Mouse (Mus musculus): Measurements from ENCODE around the gene Slc25a10.

Gene Slc25a10

GRCm38 (mm10) chr11:120491317-120492023, at the start of gene Slc25a10:
Slc25a10 (plus strand) TSS chr11:120491840.
- DNase-seq (ENCODE audit: extremely low spot score, low spot score), result peak; percentile 90

GRCm38 (mm10) chr11:120442344-120442743, 49.3 kb upstream of the Slc25a10 start, which contains the start of gene Tspan10:
Tspan10 (plus strand) TSS chr11:120442644.
- no peak for DNase-seq (ENCODE audit: extremely low spot score, low spot score)

- DNase-seq (ENCODE audit: extremely low spot score, low spot score), result no peak
These were observed 48.8 kb upstream of the Slc25a10 start for GRCm38 (mm10) chr11:120442765-120443280.

- DNase-seq (ENCODE audit: extremely low spot score, low spot score), result no peak
These were observed 47.5 kb upstream of the Slc25a10 start for GRCm38 (mm10) chr11:120444106-120444505.

- no peak for DNase-seq (ENCODE audit: extremely low spot score, low spot score)
These were observed 46.2 kb upstream of the Slc25a10 start for GRCm38 (mm10) chr11:120445475-120445874.

GRCm38 (mm10) chr11:120447179-120447578, 44.5 kb upstream of the Slc25a10 start:
- DNase-seq (ENCODE audit: extremely low spot score, low spot score), result no peak

- no peak for DNase-seq (ENCODE audit: extremely low spot score, low spot score)
These were observed 39.4 kb upstream of the Slc25a10 start for GRCm38 (mm10) chr11:120452246-120452645.

- DNase-seq (ENCODE audit: extremely low spot score, low spot score), result no peak
These were observed 38.3 kb upstream of the Slc25a10 start, which contains the start of gene Pde6g for GRCm38 (mm10) chr11:120453306-120453705. Pde6g (minus strand) TSS chr11:120453500.

GRCm38 (mm10) chr11:120454965-120455364, 36.7 kb upstream of the Slc25a10 start:
- no peak for DNase-seq (ENCODE audit: extremely low spot score, low spot score)

- no peak for DNase-seq (ENCODE audit: extremely low spot score, low spot score)
These were observed 36.2 kb upstream of the Slc25a10 start for GRCm38 (mm10) chr11:120455413-120455812.

GRCm38 (mm10) chr11:120457370-120457769, 34.3 kb upstream of the Slc25a10 start:
- DNase-seq (ENCODE audit: extremely low spot score, low spot score), result no peak

GRCm38 (mm10) chr11:120457772-120458751, 33.6 kb upstream of the Slc25a10 start, which contains the start of the genes Oxld1 and Ccdc137:
Oxld1 (minus strand) TSS chr11:120458068.
Ccdc137 (plus strand) TSS chr11:120458115.
- DNase-seq (ENCODE audit: extremely low spot score, low spot score), result peak; percentile 84

- DNase-seq (ENCODE audit: extremely low spot score, low spot score), result no peak
These were observed 32.6 kb upstream of the Slc25a10 start for GRCm38 (mm10) chr11:120458847-120459597.

- no peak for DNase-seq (ENCODE audit: extremely low spot score, low spot score)
These were observed 28.1 kb upstream of the Slc25a10 start for GRCm38 (mm10) chr11:120463536-120463935.

- DNase-seq (ENCODE audit: extremely low spot score, low spot score), result no peak
These were observed 27.3 kb upstream of the Slc25a10 start for GRCm38 (mm10) chr11:120464365-120464764.

GRCm38 (mm10) chr11:120465521-120465920, 26.1 kb upstream of the Slc25a10 start:
- DNase-seq (ENCODE audit: extremely low spot score, low spot score), result no peak

GRCm38 (mm10) chr11:120467051-120467735, 24.4 kb upstream of the Slc25a10 start, which contains the start of gene Arl16:
Arl16 (minus strand) TSS chr11:120467607.
- DNase-seq (ENCODE audit: extremely low spot score, low spot score), result peak; percentile 98

- no peak for DNase-seq (ENCODE audit: extremely low spot score, low spot score)
These were observed 23.9 kb upstream of the Slc25a10 start for GRCm38 (mm10) chr11:120467736-120468092.

- no peak for DNase-seq (ENCODE audit: extremely low spot score, low spot score)
These were observed 19.6 kb upstream of the Slc25a10 start for GRCm38 (mm10) chr11:120472052-120472451.

GRCm38 (mm10) chr11:120483448-120483934, 8.1 kb upstream of the Slc25a10 start:
- no peak for DNase-seq (ENCODE audit: extremely low spot score, low spot score)

Measured in neural tube, embryonic 10.5 days (tissue).